Mouse (Mus musculus) left cerebral cortex, adult 9 months (tissue): ENCODE measurements around the gene Npb.
"Not testable (repeated sequence)": the region's sequence is repeated elsewhere in the genome, so short reads cannot be mapped to it uniquely, and the experiment has no call there.

ENCODE experiments used
- DNase-seq, 2 experiments: peaks; one replicate each; pipeline ENCODE4 v3.0.0; 2022; ENCODE audit warnings: low spot score in 2 of 2

The Npb gene

DNA sequence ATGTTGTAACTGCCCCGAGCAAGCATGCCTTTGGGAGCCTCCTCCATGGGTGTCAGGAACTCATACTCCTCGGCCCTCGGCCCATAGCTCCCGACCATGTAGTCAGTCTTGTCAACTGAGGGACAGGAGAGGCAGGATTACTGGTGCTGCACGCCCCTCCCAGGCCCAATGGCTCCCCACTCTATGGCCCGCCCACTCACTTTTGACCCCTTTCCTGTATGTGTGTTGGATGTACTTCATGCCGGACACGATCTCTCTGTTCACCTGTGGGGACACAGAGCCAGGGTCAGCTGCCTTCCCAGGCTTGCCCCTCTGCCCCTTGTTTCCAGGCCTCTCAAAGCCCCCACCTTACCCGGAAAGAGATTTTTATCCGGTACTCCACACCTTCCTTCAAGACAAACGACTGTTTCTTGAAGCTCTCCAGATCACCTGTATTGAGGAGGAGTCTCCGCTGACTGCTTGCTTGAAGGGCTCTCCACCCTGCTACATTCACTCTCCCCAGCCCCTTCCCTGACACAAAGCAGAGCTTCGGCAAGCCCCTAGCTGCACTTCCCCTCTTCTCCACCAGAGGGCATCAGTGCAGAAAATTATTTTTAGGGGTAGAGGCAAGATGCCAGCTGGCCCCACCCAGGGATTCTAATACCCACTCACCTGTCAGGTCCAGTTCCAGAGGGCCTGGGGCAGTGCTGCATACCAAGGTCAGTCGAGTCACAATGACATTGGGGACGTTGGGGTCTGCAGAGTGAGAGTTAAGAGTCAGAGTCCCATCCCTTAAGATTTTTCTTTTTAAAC, 28.8 kb upstream of the Npb start:
- peak in 1 of 2 experiments; percentile 76 for DNase-seq

DNA sequence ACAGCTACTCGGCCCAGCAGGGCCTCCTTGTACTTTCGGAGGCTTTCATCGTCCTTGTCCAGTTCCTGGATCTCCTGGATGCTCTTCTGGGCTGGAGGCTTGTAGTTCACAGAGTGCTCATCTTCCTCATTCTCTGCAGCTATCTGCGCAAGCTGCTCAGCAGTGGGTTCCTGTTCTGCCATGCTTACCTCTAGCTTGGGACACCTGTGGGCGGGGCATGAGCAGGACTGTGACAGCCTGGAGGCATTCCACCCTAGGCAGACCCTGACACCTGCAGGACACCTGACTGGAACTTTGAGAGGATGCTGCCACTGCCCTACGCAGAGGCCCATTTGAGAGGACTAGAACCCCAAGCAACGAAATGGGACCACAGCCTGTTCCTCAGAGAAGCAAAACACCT, 28.1 kb upstream of the Npb start:
- DNase-seq = no peak

DNA sequence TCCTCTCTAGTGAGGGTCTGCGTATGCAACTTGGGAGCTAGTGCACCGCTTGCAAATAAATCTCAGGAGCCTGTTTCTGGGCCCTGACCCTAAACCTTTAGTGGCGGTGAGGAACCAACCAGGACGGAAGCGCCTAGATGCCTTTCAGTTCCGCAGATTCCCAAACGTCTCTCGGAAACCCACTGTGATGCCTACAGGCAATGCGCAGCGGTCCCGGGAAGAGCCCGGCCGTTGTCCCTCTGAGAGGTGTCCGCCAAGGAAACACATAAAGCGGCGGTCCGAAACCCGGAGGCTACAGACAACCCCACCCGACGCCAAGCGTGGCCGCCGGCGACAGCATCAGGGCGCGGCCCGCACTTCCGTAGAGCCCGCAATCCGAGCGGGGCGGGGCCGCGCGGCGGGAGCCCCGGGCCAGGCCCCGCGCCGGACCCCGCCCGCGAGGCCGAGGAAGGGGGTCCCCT, 27.4 kb upstream of the Npb start:
- peak in 1 of 2 experiments; percentile 39 for DNase-seq

GRCm38 (mm10) chr11:120581490-120582267, 26.6 kb upstream of the Npb start, which contains the start of gene Arhgdia:
Arhgdia (minus strand) TSS chr11:120581624.
- DNase-seq = peak; percentile 73 to 86

DNA sequence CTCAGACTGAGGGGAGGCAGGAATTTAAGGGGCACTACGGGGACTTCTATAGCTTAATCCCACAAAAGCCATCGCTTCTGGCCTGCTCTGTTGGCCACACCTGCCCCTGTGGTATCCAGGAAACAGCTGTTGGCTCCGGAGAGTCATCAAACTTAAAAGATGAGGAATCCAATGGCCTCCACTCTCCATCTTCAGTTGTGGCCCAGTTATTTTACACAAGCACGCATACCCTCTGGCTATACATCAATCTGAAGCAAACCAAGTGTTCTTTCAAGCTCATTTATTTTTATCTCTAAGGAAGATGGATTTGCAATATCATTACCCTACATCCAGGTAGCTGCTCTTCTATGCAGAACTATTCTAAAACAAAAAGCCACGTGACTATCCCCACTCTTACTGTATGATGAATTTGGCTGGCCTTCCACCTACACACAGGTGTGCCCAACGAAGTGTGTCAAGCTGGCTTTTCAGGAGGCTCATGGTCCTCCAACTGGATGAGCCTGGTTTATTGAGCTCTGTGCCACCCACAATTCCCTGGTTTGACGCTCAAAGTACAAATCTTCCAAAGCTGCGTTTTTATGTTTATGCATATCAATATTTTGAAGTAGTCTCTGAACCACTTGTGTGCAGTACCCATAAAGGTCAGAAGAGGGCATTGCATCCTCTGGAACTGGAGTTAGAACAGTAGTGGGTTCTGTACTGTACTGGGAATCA, 25.9 kb upstream of the Npb start:
- DNase-seq = peak in 1 of 2 experiments; percentile 31

DNA sequence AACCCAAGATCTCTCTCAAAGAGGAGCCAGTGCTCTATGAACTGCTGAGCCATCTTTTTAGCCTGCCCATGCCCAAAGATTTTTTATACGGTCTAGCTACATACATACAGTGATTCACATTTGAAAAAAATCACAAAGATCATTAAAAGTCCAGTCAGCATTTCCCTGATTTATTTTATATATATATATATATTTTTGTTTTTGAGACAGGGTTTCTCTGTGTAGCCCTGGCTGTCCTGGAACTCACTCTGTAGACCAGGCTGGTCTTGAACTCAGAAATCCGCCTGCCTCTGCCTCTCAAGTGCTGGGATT, 25.3 kb upstream of the Npb start:
- DNase-seq = not testable (repeated sequence)

DNA sequence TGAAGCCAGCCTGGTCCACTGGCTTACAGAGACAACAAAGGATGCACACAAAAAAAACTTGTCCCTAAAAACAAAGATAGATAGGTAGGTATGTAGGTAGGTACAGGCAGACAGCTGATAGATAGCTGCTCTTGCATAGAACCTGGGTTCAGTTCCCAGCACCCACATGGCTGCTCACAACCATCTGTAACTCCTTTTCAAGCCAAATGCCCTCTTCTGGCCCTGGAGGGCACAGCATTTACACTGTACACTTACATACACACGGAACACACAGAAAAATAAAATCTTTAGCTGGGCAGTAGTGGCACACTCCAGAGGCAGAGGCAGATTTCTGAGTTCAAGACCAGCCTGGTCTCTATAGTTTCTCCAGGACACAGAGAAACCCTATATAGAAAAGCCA, 24.3 kb upstream of the Npb start:
- DNase-seq = no peak

DNA sequence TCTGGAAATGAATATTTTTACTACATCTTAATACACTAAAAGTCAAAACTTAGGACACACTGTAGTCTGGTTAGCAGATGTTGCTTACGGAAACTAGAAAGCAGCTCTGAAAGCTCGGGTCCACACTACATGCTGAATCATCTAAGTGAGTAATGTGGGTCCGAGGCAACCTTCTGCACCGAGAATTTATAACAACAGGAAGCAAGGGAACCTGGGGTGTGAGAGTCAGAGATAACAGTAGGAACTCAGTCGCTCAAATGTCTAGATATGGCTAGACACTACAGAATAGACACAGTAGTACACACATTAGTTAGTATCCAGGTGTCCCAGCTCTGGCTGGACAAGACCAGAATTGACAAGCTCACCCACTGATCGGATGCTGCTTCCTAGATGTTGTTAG, 19.7 kb upstream of the Npb start:
- no peak for DNase-seq

GRCm38 (mm10) chr11:120597240-120598235, 10.7 kb upstream of the Npb start:
- no peak for DNase-seq

DNA sequence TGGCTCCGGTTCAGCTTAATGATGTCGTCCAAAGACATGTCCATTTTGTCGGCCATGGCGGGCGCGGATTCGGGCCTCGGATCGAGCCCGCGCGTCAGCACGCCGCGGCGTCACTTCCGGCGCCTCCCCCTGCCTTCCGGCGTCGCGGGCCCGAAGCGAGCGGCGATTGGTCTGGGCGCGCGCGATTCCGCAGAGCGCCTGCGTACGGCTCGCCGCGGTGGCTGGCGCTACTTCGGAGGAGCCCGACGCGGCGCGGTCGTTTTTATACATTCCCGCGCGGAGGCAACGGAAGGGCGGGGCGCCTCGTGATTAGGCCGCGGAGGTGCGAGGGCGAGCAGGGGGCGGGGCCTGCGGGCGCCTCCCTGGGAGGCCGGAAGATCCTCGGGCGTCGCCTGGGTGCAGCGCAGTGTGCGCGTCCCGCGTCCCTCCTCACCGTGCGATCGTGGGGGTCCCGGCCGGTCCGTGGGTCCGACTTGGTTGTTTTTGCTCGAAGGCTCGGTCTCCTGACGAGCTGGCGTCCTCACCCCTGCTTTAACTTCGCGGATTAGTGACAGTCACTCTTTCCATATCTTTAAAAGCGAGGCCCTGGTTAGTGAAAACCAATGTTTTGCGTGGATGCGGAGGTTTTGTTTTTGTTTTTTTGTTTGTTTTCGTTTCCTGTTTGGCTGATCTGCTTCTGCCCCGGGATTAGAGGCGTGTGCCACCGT, 9.8 kb upstream of the Npb start, which contains the start of the genes Alyref and Anapc11:
TSS of gene Alyref (minus strand) at position 83 of the 707 bp plus-strand sequence.
TSS of gene Anapc11 (plus strand) at position 139 of the 707 bp plus-strand sequence.
- DNase-seq = peak; percentile 79 to 91

DNA sequence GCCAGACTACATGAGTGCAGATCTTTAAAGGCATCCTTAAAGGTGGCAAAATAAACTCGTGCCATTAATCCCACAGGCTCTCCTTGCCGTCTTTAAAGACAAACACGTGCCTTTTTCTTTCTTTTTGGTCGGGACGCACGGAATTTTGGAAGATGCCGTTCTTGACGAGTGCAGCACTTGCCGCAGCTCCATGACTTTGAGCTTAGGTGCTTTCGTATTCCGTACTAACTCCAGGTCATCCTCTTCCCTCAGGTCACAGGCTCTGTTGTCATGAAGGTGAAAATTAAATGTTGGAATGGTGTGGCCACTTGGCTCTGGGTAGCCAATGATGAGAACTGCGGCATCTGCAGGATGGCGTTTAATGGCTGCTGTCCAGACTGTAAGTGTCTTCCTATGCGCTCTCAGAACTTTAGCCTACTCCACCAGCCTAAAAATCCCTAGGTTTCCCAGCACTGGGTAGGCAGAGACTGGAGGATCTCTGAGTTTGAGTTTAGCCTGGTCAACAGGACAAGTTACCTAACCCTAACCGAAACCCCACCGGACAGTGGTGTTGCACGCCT, 9.2 kb upstream of the Npb start:
- no peak for DNase-seq

GRCm38 (mm10) chr11:120600716-120601115, 7.6 kb upstream of the Npb start:
- DNase-seq = no peak

DNA sequence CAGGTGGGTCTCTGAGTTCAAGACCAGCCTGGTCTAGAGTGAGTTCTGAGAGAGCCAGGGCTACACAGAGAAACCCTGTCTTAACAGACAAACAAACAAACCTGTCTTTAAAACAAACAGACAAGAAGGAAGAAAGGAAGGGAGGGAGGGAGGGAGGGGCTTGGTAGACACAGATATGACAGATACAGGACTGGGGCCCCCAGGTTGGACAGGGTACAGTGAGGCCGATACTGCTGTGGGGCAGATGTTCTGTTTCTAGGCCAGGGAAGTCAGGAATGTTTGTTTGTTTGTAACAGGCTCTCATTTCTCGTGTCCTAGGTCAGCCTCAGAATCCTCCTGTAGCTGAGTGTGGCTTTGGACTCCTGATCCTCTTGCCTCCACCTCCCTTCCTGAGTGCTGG, 4.7 kb upstream of the Npb start:
- no peak for DNase-seq

DNA sequence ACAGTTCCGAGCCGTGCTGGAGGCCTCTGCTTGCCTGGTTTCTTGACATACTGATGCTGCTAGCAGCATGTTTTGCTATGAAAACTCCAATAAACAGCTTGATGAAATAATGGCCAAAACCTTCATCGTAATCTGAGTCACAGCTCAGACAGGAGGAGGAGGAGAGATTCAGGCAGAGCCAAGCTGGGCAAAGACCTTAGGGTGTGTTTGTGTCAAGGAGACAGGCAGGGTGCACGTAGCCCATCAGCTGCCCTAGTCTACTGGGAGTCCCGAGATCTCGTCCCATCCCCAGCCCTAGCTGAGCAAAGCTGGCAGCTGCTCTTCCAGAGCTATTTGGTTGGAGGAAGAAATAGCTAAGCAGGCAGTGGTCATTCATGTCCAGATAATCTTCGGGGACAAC, 2.6 kb upstream of the Npb start:
- no peak for DNase-seq

DNA sequence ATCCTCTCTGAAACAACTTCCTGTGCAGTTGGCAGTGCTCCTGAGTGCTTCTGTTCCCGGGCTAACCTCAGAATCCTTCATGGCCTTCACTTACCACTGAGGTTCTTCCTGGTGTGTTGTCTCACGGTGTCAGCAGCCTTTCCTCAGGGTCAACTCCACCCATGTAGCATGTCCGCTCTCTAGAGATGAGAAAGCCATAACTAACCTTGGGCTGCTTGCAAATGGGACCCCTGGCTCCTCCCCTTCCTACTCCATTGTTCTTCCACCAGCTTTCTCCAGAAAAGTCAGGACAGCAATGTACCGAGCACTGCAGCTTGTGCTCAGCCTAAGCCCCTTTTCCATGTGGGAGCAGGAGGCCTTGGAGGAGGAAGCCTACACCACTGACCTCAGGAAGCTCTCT, 1.5 kb upstream of the Npb start:
- no peak for DNase-seq

DNA sequence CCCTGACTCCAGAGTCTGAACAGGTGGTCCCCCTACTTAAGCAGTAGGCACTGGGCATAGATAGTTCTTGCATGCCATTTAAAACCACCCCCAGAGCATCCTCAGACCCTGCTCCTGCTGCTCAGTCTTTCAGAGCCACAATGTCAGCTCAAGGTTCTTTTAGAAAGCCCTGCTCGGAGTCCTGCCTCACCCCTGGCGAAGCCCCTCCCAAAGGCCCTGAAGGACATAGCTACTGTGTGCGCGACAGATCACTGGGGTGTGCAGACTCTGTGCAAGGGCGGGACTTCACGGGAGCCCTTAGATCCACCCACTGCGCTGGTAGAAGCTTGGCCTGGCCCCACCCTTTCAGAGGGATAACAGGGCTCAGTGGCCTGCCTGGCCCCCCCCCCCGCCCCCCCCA, 973 bp downstream of the Npb start:
- no peak for DNase-seq

GRCm38 (mm10) chr11:120610477-120611046, 2.3 kb downstream of the Npb start:
- DNase-seq = no peak

DNA sequence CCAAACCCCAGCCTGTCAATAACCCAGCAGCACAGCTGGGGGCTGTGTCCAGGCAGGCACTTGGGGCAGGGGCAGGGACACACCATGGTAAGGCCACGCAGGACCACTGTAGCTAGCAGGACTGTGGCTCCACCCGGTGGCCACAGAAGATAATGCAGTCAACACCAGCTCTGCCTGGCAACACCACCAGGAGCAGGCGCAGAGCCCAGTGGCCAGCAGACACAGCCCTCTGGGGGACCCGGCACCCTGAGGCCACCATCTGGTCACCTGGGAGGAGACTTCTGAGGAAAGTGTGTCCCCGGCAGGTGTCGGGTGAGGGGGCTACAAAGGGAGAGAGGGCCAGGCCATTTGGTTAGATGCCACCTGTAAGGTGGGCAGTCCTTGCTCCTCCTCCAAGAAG, 4.5 kb downstream of the Npb start:
- DNase-seq = no peak

GRCm38 (mm10) chr11:120613481-120613972, 5.2 kb downstream of the Npb start:
- DNase-seq = no peak

DNA sequence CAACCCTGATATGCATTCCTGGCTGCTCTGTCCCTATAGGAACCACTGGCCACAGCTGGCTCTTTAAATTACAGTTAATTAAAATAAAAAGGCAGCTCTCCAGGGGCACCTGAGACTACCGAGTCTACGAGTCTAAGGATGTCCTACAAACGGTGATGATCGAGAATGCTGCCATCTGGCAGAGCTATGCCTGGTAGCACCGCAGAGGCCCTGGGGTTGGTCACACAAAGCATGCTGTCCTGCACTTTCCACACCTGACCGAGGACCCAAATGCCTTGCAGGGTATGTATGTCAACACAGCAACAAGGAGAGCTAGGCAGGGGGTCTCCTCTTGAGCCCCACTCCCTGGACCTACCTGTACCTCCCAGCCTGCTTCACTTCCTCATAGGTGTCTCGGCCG, 5.7 kb downstream of the Npb start:
- DNase-seq = no peak
